Mouse (Mus musculus): ENCODE measurements around the gene Cyp2d11.

Gene Cyp2d11

GRCm38 (mm10) chr15:82353078-82353744 is 40.6 kb downstream of the Cyp2d11 start:
- DNase-seq (ENCODE audit: extremely low read depth, insufficient read length, low spot score): no peak

DNA sequence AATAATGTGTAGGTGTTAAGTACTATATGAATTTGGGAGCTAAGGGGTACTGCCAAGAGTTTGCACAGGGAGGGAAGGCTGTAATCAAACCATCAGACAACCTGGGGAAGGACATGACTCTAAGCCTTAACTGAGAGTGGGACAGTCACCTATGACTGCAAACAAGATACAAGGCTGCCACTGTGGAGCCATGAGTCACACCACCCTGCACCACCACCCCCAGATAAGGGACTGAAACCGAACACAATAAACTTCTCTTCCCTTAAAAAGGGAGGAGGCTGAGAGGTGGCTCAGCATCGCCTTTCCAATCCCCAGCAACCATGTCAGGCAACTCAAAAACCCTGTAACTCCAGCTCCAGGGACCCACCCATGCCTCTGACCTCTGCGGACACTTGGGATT is 42.3 kb downstream of the Cyp2d11 start:
- DNase-seq (ENCODE audit: extremely low read depth, insufficient read length, low spot score): no peak

DNA sequence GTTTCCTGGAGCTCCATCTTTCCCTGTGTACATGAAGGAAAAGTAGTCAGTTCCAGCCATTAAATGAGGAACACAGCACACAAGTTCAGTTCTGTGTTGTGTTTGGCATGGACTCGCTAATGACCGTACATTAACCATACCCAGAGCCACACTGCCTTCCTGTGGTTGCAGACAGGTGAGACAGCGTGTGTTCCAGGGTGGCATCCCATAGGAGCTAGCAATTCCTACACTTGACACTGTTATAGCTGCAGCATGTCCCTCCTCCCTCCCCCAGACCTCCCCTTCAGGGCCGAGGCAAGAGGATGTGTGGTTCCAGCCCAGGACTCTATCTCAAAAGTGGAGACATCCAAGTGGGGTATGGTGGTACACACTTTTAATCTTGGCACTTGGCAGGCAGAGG is 43.5 kb downstream of the Cyp2d11 start:
- no peak for DNase-seq (ENCODE audit: extremely low read depth, insufficient read length, low spot score)

GRCm38 (mm10) chr15:82348999-82349341 is 44.9 kb downstream of the Cyp2d11 start:
- DNase-seq (ENCODE audit: extremely low read depth, insufficient read length, low spot score): no peak

DNA sequence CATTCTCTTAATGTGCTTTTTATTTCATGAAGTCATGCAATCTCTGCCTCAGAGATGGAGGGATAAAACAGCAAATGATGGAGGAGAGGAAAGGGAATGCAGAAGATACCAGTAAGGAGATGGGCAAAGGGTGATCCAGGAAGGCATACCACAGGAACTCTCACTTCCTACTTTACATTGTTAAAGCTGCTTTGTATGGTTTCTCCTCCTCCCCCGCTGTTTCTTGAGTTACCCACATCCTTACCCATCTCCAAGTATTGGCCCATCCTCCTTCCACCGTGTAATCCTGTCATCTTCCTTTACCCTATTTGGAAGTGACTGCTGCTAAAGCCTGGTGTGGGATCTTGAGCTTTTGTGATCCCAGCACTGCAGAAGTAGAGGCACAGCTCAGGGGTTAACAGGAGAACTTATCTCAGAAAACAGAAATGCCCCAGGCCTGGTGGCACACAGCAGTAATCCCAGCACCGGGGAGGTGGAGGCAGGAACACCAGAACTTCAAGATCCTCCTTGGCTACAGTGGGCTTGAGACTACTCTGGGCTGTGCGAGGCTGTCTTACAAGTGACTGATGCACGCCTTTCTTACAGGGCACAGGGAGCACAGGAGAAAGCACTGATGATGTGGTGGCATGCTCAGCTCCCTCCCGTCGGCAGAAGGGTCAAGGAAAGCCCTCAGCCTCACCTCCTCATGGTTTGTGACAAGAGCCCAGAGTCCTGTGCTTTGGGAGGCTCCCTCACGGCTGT is 45.4 kb downstream of the Cyp2d11 start:
- DNase-seq (ENCODE audit: extremely low read depth, insufficient read length, low spot score): no peak

DNA sequence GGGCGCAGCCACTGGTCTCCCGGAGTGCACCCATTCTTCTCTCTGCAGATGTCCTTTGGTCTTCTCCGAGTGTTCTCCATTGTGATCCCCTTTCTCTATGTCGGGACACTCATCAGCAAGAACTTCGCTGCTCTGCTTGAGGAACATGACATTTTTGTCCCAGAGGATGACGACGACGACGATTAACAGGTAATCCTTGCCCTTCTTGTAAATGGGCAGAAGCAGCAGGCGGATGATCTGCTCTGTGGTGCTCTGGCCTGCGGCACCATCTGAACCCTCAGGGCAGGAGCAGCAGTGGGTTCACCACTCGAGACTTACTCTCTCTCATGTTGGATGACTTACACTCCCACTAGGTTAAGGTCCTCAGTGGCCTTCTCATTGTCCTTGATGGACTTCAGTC is 46.0 kb downstream of the Cyp2d11 start:
- no peak for DNase-seq (ENCODE audit: extremely low read depth, insufficient read length, low spot score)

- no peak for DNase-seq (ENCODE audit: extremely low read depth, insufficient read length, low spot score)
Observed at GRCm38 (mm10) chr15:82347303-82347676, 46.5 kb downstream of the Cyp2d11 start.

- no peak for DNase-seq (ENCODE audit: extremely low read depth, insufficient read length, low spot score)
Observed at GRCm38 (mm10) chr15:82346580-82347302, 47.1 kb downstream of the Cyp2d11 start.

- peak; percentile 96 for DNase-seq (ENCODE audit: extremely low read depth, insufficient read length, low spot score)
Observed at GRCm38 (mm10) chr15:82345820-82346470, 47.9 kb downstream of the Cyp2d11 start.

GRCm38 (mm10) chr15:82344971-82345370 is 48.9 kb downstream of the Cyp2d11 start:
- no peak for DNase-seq (ENCODE audit: extremely low read depth, insufficient read length, low spot score)

DNA sequence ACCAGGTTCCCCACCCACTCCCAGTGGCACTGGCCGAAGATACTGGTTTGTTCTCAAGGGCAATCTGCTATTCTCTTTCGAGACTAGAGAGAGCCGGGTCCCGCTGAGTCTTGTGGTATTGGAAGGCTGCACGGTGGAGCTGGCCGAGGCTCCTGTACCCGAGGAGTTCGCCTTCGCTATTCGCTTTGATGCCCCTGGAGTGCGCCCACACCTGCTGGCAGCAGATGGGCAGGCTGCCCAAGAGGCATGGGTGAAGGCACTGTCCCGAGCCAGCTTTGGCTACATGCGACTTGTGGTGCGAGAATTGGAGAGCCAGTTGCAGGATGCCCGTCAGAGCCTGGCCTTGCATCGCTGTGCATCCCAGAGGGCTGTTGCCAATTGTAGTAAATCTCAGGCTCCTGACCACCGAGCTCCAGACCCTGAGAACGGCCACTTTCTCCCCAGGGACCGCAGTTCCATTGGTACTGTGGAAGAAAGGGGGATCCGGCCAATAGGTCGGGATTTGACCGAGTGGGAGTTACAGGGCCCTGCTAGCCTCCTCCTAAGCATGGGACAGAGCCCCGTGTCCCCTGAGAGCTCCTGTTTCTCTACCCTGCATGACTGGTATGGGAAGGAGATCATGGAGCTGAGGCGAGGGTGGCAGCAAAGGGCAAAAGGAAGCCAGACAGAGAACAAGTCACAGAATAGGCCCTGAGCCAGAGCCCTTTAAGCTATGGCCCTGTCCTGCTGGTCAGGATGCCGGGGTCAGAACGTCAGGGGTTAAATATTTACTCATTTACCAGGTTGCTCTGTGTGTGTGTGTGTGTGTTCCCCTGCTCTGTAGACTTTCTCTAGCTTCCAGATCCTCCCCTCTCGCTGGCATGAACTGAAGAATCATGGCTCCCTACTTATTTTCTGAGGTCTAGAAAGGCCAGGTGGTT is 50.2 kb downstream of the Cyp2d11 start:
- no peak for DNase-seq (ENCODE audit: extremely low read depth, insufficient read length, low spot score)

GRCm38 (mm10) chr15:82342543-82342935 is 51.3 kb downstream of the Cyp2d11 start:
- no peak for DNase-seq (ENCODE audit: extremely low read depth, insufficient read length, low spot score)

GRCm38 (mm10) chr15:82341675-82342542 is 51.9 kb downstream of the Cyp2d11 start:
- DNase-seq (ENCODE audit: extremely low read depth, insufficient read length, low spot score): no peak

DNA sequence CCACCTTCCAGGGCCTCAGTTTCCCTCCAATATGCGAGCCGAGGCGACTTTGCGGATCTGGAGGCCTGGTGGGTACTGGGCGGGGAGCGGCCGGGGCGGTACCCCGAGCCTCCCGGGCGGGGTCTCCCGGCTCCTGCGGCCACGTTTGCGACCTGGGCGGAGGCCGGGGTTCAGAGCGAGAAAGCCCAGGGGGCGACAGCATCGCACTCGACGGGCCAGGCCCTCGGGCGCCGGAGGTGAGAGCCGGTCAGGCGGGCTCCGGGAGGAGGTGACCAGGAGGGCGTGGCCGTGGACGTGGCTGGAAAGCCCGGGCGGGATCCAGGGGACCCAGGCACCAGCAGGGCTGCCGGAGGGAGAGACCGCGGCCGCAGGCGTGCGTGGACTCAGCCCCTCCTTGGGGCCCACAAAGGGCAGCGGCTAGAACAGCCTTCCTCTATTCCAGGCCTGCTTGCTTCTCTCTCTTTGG is 52.8 kb downstream of the Cyp2d11 start:
- DNase-seq (ENCODE audit: extremely low read depth, insufficient read length, low spot score): no peak

GRCm38 (mm10) chr15:82340414-82341035 is 53.3 kb downstream of the Cyp2d11 start:
- DNase-seq (ENCODE audit: extremely low read depth, insufficient read length, low spot score): no peak

DNA sequence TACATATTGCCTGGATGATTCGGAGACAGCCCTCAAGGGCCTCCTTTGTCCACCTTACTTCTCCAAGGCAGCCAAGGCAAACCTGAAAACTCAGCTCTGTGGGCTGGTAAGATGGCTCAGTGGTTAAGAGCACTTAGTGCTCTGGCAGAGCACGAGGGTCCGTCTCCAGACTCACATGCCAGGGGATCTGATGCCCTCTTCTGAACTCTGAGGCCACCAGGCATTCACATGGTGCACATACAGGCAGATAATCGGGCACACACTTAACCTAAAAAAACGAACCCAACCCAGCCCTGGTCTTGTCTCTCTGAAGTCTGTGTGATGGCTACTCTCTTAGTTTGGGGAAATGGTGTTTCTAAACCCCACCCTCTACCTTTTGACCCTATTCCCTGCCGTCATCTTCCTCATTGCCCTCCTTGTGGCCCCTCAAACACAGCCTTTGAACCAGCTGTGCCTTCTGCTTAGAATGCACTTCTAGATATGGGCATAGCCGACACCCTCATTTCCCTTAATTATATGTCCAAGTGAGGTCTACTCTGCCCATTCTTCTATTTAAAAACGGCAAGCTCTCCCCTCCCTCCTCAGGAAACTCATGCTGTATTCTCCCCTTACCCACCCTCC is 54.1 kb downstream of the Cyp2d11 start:
- no peak for DNase-seq (ENCODE audit: extremely low read depth, insufficient read length, low spot score)
